Mouse (Mus musculus) cortical plate, adult 2 months (tissue): ENCODE measurements around the gene Cacnb4. TPM values are rescaled to one million over a fixed set of nuclear protein-coding genes. Genes with fewer than 3 reads are reported as not detected.

ENCODE experiments used
- H3K27ac ChIP-seq: fragments of 200-500 bp; 2 replicates; pipeline ENCODE4 v1.5.1; 2012; ENCODE audit warnings: low read length, control low read depth, inconsistent platforms; ENCODE audit not compliant: insufficient read depth
- H3K4me1 ChIP-seq: fragments of 200-500 bp; 2 replicates; pipeline ENCODE4 v1.6.1; 2011; ENCODE audit warnings: low read length; ENCODE audit not compliant: control insufficient read depth, insufficient read depth
- H3K4me3 ChIP-seq: fragments of 200-500 bp; 2 replicates; pipeline ENCODE4 v1.5.1; 2011; ENCODE audit warnings: mild to moderate bottlenecking, low read length, control low read depth; ENCODE audit not compliant: insufficient read depth
- CTCF ChIP-seq: fragments of 200-500 bp; IDR thresholded peaks from 2 replicates; pipeline ENCODE4 v1.5.1; 2011; ENCODE audit warnings: mild to moderate bottlenecking, control low read depth, low read length; ENCODE audit not compliant: insufficient read depth; ENCODE audit errors: extremely low read depth
- POLR2A ChIP-seq: fragments of 200-500 bp; IDR thresholded peaks from 2 replicates; pipeline ENCODE4 v1.6.1; 2011; ENCODE audit warnings: mild to moderate bottlenecking, low read length, control low read depth; ENCODE audit not compliant: insufficient read depth; ENCODE audit errors: extremely low read depth
- polyA plus RNA-seq: library from polyadenylated mRNA; depleted of rRNA; stranded (reverse); fragments of >200 nt; gene quantifications from 2 replicates; pipeline ENCODE4 v1.2.3, GENCODE M21; 2012

Gene Cacnb4
- polyA plus RNA-seq, 1 experiment: 70.3 TPM

GRCm38 (mm10) chr2:52471545-52472291 lies 204.9 kb downstream of the Cacnb4 start:
- Histone ChIP-seq H3K4me3 (no peak overlapping the region), H3K27ac (no peak overlapping the region), H3K4me1 (no peaks in the 10 kb centered on the region; the same call in 1 of the 2 replicates)
- TF ChIP-seq POLR2A: no peak
- no peak for TF ChIP-seq CTCF

- H3K4me3 ChIP-seq: no peak overlapping the region
- no peak overlapping the region for H3K27ac ChIP-seq
- peaks cover 2% of the 10 kb centered on the region; the same call in 1 of the 2 replicates for H3K4me1 ChIP-seq
- no peak for TF ChIP-seq CTCF
Observed at GRCm38 (mm10) chr2:52470044-52470560, 206.5 kb downstream of the Cacnb4 start.

GRCm38 (mm10) chr2:52467629-52468028 lies 209.0 kb downstream of the Cacnb4 start:
- Histone ChIP-seq H3K4me1 (peaks cover 2% of the 10 kb centered on the region; the same call in 1 of the 2 replicates), H3K4me3 (no peak overlapping the region), H3K27ac (no peak overlapping the region)
- no peak for TF ChIP-seq CTCF
- TF ChIP-seq POLR2A: no peak

GRCm38 (mm10) chr2:52461206-52461967 lies 215.2 kb downstream of the Cacnb4 start:
- Histone ChIP-seq H3K4me3 (no peak overlapping the region), H3K27ac (no peak overlapping the region), H3K4me1 (peaks cover 2% of the 10 kb centered on the region; the same call in 1 of the 2 replicates)
- TF ChIP-seq CTCF: no peak
- no peak for TF ChIP-seq POLR2A

- Histone ChIP-seq H3K27ac (no peak overlapping the region), H3K4me3 (no peak overlapping the region), H3K4me1 (peaks cover 1% of the 10 kb centered on the region; the same call in 1 of the 2 replicates)
- TF ChIP-seq POLR2A (no peak), CTCF (no peak)
Observed at GRCm38 (mm10) chr2:52455606-52456479, 220.8 kb downstream of the Cacnb4 start.

- Histone ChIP-seq H3K27ac (no peak overlapping the region), H3K4me1 (peaks cover 4% of the 10 kb centered on the region; the same call in 1 of the 2 replicates), H3K4me3 (no peak overlapping the region)
- TF ChIP-seq POLR2A: no peak
- no peak for TF ChIP-seq CTCF
Observed at GRCm38 (mm10) chr2:52449818-52450217, 226.8 kb downstream of the Cacnb4 start.

GRCm38 (mm10) chr2:52448916-52449315 lies 227.7 kb downstream of the Cacnb4 start:
- peaks cover 4% of the 10 kb centered on the region; the same call in 1 of the 2 replicates for H3K4me1 ChIP-seq
- H3K4me3 ChIP-seq: no peak overlapping the region
- H3K27ac ChIP-seq: no peak overlapping the region
- TF ChIP-seq POLR2A (no peak), CTCF (no peak)

GRCm38 (mm10) chr2:52446648-52447047 lies 230.0 kb downstream of the Cacnb4 start:
- Histone ChIP-seq H3K4me3 (no peak overlapping the region), H3K27ac (no peak overlapping the region), H3K4me1 (peaks cover 4% of the 10 kb centered on the region; the same call in 1 of the 2 replicates)
- TF ChIP-seq POLR2A: no peak
- TF ChIP-seq CTCF: no peak

GRCm38 (mm10) chr2:52442125-52442524 lies 234.5 kb downstream of the Cacnb4 start:
- no peak overlapping the region for H3K4me3 ChIP-seq
- no peaks in the 10 kb centered on the region for H3K4me1 ChIP-seq
- TF ChIP-seq CTCF (no peak), POLR2A (no peak)
- H3K27ac ChIP-seq: no peak overlapping the region
